Comparison of ENCODE assay signal across 26 mouse cellular contexts in the genomic region with DNA sequence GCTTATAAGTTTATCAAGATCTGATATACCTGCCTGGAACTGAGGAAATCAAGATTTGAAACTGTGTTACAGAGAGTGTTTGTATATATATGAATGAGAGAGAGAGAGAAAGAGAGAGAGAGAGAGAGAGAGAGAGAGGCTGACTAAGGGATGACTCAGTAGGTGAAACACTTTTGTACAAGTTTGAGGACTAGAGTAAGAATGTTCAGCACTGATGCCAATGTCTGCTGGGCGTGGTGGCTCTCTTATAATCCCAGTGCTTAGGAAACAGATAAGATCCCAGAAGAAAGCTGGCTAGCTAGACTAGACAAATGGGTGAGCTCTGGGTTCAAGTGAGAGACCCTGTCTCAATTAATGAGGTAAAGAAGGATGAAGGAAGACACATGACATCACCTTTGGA.
"Had no signal": no experiment of that assay in that cellular context is flagged by ENCODE, and none has a peak within 500 bp of the region (broad histone marks: within the 10 kb centered on the region; RNA-seq: fewer than 3 reads in every experiment).

No protein-coding gene starts in this region.

- H3K4me3 ChIP-seq: heart, adult 2 months; heart, embryonic 12.5 days; hindbrain, embryonic 10.5 days; hindbrain, embryonic 12.5 days; intestine, embryonic 15.5 days; layer of hippocampus, adult 2 months; left cerebral cortex, adult 2 months; limb, embryonic 10.5 days; limb, embryonic 12.5 days; liver, embryonic 13.5 days had no signal

- H3K36me3 ChIP-seq: heart, embryonic 12.5 days; hindbrain, embryonic 10.5 days; hindbrain, embryonic 12.5 days; intestine, embryonic 15.5 days; limb, embryonic 10.5 days; limb, embryonic 12.5 days; liver, embryonic 13.5 days had no signal

- H3K9me3 ChIP-seq: heart, embryonic 12.5 days; hindbrain, embryonic 10.5 days; hindbrain, embryonic 12.5 days; intestine, embryonic 15.5 days; limb, embryonic 10.5 days; limb, embryonic 12.5 days; liver, embryonic 13.5 days had no signal

- H3K27ac ChIP-seq: heart, adult 2 months; hindbrain, embryonic 10.5 days; hindbrain, embryonic 12.5 days; hindbrain, embryonic 14.5 days; intestine, embryonic 15.5 days; layer of hippocampus, adult 2 months; left cerebral cortex, adult 2 months; limb, embryonic 10.5 days; limb, embryonic 12.5 days; liver, embryonic 13.5 days had no signal

- H3K9ac ChIP-seq: heart, embryonic 12.5 days; hindbrain, embryonic 12.5 days; hindbrain, embryonic 14.5 days; intestine, embryonic 15.5 days; limb, embryonic 12.5 days; liver, embryonic 13.5 days had no signal

- H3K27me3 ChIP-seq: heart, embryonic 12.5 days; hindbrain, embryonic 12.5 days; intestine, embryonic 15.5 days; limb, embryonic 12.5 days; liver, embryonic 13.5 days had no signal

- DNase-seq: gastrocnemius, postnatal 14 days; gastrocnemius, postnatal 36 days; heart, adult 11 months; heart, adult 2 months; heart, postnatal 10 days; heart, postnatal 4 days; kidney, adult 18-20 months; kidney, adult 8-10 months; kidney, postnatal 10 days; kidney, postnatal 25 days; kidney, postnatal 4 days; liver; liver, embryonic 13.5 days had no signal

- ATAC-seq: hindbrain, embryonic 16.5 days; inflammation-experienced regulatory T-cells, adult 6 months; intestine, embryonic 15.5 days; intestine, postnatal 0 days had no signal

- H3K4me1 ChIP-seq: heart, embryonic 12.5 days had no signal

- H3K4me2 ChIP-seq: heart, embryonic 12.5 days; hindbrain, embryonic 12.5 days; hindbrain, embryonic 14.5 days; intestine, embryonic 15.5 days; limb, embryonic 12.5 days; liver, embryonic 11.5 days; liver, embryonic 13.5 days had no signal
